Mouse (Mus musculus): ENCODE data around the gene Gabbr2. TPM values are rescaled to one million over a fixed set of nuclear protein-coding genes. Genes with fewer than 3 reads are reported as not detected.
"Not testable (repeated sequence)": the region's sequence is repeated elsewhere in the genome, so short reads cannot be mapped to it uniquely, and the experiment has no call there.

The Gabbr2 gene
- total RNA-seq, 2 experiments from 2014 or later = 0.05 TPM; not detected in 1

DNA sequence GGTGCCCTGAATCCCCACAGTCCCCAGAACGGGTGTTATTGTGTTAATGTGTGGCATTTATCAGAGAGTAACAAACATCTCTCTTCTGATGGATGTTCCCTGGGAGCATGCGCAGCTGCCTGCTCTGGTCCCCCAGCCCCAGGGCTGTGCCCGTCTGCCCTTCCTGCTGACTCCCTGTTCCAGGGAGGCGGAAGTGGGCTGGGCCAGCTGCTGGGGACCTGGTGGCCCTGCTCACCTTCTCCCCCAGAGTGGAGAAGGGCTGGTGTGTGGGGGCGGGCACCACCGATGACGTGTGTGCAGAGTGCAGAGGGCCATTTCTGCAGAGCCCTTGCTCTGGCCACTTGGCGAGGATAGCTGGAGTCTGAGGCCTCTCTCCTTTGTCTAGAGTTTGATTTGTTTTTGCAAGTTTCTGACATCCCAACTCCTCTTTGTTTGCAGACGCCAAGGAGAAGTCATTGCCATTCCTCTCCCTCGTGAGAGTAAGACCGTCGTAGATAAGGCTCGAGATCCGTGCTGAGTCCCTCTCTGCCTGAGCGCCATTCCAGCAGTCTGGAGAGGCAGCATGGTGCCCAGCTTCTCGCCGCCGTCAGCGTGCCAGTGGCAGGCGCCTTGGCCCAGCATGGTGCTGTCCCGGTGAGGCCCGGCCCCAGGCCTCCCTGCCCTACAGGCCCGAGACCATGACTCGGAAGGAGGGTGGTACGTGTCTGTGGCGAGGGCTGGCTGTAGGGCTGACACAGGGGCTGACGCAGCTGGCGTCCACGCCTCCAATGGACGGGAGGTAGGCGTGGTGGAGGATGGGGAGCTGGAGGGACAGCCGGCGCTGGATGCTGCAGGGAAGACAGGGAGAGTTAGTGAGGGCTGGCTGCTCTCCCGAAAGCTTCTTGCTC lies 327.3 kb downstream of the Gabbr2 start:
- DNase-seq (ENCODE audit: low spot score) = peak; percentile 13

DNA sequence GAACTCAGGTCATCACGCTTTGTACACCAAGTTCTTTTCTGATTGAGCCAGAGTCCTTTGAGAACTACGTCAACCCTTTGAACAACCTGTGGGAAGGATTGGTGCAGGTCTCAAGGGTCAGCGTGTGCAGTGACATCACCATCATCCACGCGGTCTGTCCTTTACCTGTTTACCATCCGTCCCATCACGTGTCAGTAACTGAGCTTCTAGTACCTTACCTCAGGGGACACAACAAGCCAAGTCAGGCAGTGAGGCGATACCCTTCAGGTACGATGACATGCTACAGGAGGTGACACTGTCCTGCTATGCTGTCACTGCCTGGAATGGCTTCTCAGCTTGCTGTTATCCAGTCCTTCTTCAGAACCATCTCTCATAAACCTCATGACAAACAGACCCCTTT lies 330.2 kb downstream of the Gabbr2 start:
- DNase-seq (ENCODE audit: low spot score) = no peak

DNA sequence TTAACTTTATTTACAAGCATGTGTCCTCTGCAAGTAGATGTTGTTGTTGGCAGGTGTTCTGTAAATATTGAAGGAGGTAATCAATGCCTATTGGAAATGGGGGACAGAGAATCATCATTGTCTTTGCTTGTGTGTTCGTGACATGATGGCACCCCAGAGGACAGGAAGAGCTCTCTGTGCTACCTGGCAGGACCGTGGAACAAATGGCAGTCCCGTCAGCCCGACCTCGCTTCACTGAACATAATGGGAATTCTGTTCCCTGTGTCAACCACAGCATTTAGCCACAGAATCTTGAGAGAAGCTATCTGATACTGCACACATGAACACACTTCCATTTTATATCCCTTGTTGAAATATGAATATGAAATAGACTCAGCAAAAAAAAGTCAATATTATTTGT lies 332.7 kb downstream of the Gabbr2 start:
- no peak for DNase-seq (ENCODE audit: low spot score)

DNA sequence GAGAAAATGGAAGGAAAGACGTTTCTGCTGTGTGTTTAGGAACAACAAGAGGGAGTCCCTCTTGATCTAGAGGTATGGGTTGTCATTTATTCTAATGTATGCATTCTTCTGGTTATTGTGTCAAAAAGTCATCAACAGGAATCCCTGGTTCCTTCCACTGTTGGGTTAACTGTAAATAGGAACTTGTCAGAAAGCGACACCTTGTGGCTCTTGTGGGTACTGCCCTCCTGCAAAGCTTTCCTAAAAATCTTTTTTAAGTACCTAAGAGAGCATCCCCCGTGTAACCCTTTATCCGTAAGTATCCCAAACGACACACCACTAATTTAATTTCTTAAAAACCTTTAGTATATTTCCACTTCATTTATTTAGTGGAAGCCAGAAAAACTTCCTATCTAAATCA lies 334.6 kb downstream of the Gabbr2 start:
- peak; percentile 63 for DNase-seq (ENCODE audit: low spot score)

DNA sequence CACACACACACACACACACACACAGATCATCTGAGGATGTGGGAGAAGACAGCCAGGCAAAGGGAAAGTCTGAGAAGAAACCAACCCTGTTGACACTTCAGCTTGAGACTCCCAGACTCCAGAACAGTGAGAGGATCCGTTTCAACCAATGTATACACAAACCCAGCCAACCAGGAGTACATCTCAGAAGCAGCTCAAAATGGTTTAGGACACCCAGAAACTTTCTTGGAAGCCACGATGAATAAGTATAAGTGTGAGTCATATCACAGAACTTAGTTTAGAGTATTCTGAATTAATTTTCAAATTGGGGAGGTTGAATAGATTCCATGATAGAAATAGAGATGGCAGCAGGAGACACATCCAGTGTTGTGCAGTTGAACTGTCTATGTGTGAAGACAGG lies 335.7 kb downstream of the Gabbr2 start:
- DNase-seq (ENCODE audit: low spot score) = no peak

DNA sequence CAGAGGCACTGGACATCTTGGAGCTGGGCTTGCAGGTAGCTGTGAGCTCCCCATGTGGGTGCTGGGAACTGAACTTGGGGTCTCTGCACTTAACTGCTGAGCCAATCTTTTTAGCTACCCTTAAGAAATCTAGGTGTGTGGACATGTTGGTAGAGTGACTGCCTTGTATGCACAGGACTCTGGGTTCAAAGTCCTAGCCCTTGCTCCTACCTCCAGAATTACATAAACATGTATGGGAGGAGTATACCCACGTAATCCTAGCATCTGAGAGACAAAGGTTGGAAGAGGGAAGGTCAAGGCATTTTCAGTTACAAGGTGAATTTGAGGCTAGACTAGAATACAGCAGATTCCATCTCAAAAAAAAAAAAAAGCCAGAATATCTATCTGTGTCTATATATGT lies 336.4 kb downstream of the Gabbr2 start:
- DNase-seq (ENCODE audit: low spot score) = no peak

DNA sequence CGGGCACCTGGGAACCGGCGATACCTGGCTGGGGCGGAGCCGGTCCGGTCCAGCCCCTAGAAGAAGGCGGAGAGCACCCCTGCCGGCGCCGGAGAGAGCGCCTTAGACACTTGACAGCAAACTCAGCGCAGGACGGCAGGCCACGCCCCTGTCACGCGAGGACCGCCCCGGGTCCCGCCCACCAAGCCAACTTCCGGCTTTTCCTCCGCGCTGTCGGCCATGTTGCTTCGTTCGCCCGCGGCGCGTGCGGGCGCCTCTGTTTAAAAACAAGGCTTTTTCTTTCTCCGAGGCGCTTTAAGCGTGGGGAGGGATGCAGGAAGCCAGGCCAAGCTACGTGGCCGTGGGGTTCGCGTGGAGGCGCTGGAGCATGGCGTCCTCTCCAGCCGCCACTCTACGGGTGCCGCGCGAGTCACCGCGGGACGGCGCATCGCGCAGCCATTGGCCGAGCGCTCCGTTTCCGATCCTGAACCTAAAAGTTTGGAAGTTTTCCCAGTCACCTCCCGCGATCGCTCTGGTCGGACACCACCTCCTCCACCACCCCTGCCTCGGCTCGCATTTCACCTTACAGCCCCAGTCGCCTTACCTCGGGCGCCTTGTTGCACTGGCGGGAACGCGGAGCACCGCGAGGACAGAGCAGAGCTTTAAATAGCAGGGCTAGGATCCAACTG lies 341.5 kb downstream of the Gabbr2 start, which contains the start of gene Tbc1d2:
Gene Tbc1d2, minus strand, starts transcription at position 124 of the 668 bp plus-strand sequence.
- peak; percentile 94 for DNase-seq (ENCODE audit: low spot score)

DNA sequence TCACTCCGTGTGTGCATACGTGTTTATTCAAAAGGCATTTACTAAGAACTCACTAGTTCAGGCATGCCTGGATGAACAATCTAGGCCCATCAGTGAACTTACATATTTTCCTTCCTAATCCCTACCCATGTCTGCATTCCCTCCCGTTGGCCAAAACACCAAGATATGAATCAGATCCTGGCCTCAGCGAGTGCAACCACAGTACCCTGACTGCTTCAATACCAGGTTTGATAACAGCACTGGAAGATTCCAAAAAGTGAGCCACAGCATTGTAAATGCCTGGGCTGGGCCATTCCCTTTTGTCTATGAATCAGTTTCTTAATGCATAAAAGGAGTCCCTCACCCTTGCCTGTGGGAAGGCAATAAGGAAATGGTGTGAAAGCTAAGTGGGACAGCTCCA lies 342.5 kb downstream of the Gabbr2 start:
- DNase-seq (ENCODE audit: low spot score) = no peak

DNA sequence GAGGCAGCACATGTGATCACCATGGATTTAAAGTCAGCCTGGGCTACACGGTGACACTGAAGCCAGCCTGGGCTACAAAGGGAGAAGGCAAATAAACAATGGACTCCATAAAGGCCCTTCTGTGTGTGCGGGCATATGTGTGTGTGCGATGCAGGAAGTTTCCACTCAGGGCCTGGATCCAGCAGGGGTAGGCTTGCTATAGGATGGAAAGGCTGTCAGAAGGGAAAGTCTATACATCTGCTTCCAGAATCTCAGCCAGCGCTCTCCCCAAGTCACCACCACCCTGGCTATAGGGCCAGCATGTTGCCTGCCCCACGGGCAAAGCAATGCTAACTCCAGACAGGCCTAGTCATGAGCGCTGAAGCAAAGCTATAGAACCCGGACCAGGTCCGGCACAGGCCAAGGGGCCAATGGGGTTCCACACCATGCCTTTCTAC lies 348.0 kb downstream of the Gabbr2 start:
- no peak for DNase-seq (ENCODE audit: low spot score)

DNA sequence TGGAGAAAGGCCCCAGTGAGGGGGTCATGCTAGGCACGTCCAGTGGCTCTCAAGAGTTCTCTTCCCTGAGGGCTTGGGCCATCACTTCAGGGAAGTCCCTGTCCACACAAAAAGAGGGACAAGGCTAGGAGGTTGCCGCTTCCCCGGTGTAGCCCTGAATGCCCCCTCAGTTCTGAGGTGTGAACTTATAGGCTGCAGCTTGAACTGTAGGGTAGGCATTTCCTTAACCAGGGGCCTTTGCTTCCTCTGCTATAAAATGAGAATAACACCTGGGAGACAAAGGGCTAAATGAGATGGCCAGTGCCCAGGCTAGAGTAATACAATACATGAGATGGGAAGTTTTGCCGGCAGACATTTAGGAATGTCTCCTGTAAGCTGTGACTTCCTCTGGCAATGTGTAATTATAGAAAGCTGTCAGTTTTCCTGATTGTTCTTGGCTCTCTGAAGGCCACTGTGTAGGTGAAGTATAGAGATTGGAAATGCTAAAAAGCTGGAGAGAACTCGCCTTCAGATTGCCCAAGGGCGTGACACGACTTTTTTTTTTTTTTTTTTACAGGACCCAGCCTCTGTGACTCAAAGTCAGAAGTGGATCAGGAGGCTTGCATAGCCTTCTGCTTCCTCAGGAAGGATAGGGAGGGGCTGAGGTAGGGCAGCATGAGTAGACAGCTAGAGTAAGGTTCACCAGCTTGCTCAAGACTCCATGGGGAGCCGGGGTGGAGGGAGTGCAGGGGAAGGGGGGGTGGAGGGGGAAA lies 348.6 kb downstream of the Gabbr2 start:
- DNase-seq (ENCODE audit: low spot score) = no peak

DNA sequence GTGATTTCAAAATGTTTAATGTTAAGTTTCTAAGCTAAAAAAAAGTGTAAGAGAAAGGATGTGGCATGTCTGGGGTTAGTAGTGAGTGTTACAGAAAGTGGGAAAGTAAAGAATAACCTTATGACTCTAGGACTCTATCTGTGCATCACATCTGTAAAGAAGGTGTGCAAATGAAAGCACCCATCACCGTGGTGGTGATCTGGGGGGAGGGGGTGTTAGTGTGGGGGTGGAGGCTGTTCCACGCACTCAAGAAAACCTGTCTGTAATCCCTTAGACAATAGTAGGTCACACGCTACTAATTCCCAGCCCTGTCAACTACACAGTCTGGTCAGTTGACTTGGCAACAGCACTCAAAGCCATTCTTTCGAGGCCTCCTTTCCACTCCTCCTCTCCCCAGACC lies 350.4 kb downstream of the Gabbr2 start:
- no peak for DNase-seq (ENCODE audit: low spot score)

DNA sequence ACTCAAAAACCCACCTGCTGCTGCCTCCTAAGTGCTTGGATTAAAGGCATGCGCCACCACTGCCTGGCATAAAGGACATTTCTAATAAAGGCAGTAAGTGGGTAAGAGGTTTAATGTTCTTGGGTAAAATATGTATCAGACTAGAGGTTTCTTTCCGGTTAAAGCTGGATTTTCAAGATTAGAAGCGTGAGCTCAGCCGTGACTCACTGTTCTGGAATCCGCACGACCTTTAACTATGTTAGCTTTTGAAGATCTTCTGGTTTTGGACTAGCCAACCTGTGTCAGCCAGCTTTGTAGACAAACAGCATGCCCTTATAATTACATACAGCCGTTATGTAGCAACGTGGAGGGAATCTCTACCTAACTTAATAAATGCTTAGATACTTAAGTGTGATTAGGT lies 351.8 kb downstream of the Gabbr2 start:
- no peak for DNase-seq (ENCODE audit: low spot score)

DNA sequence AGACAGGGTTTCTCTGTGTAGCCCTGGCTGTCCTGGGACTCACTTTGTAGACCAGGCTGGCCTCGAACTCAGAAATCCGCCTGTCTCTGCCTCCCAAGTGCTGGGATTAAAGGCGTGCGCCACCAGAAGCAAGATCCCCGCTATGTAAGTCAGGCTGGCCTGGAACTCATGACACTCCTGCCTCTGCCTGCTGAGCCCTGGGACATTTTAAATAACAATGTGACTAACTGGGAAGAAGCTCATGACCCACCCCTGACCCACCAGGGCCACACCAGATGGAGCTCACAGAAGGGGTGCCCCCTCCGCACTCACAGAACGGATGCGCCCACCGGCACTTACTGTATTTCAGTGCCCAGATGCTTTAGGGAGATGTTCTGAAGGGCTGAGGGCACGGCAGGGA lies 354.4 kb downstream of the Gabbr2 start:
- not testable (repeated sequence) for DNase-seq (ENCODE audit: low spot score)

DNA sequence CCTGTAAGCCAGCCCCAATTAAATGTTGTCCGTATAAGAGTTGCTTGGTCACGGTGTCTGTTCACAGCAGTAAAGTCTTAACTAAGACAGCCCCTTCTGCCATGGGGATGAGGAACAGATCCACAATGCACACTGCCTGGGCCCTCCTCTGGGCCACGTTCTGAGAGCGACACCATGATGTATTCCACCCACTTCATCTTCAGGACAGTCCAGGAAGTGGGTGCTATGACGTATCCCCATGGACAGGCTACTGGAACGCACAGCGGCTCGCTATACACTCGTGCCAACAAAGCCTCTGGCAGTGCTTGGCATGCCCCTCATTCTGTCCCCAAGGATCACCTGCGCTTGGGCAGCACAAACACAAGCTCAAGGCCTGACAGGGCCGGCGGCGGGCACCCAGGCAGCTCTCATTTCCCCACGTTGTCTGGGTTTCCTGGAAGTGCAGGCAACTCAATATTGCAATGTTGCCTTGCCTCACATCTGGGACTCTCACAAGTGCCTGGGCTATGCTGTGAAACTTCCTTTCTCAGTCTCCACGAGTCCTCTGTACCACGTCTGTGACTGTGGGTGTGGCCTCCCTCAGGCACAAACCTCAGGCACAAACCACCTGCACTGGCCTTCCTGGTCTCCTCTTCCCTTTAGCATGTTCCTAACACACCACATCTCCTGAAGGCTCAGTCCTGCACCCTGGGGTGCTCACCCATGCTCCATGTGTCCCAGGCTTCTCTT lies 355.8 kb downstream of the Gabbr2 start:
- DNase-seq (ENCODE audit: low spot score) = no peak

DNA sequence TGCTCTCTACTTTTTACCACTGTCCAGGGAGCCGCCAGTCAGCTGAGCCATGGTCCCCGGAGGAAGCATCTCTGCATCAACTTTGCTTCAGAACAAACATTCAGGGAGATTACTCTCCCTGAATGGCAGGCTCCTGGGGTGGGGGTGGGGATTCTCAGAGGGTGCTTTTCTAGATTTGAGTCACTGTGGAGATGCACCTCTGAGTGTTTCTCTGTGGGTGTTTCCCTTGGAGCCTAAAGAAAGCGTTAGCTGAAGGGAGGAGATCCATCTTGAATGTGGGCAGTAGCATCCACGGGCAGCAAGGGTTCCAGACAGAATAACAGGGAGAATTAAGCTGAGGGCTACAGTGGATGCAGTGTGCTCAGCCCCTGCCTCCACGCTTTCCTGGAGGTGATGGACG lies 356.8 kb downstream of the Gabbr2 start:
- DNase-seq (ENCODE audit: low spot score) = no peak

DNA sequence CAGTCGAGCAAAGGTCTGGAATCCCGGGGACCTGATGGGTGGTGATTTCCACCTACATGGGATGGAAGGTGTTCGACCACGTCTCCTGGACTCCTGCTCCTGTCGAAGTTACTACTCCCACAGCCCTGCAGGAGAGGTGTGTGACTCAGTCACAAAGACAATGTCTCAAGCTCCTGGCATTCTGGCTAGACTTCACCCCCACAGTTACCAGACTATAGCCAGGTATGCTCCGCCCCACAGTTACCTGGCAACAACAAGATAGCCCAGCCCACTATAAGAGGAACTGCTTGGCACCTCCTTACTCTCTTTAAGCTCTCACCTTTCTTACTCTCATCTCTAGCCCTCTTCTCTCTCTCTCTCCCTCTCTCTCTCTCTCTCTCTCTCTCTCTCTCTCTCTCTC lies 358.1 kb downstream of the Gabbr2 start:
- not testable (repeated sequence) for DNase-seq (ENCODE audit: low spot score)

DNA sequence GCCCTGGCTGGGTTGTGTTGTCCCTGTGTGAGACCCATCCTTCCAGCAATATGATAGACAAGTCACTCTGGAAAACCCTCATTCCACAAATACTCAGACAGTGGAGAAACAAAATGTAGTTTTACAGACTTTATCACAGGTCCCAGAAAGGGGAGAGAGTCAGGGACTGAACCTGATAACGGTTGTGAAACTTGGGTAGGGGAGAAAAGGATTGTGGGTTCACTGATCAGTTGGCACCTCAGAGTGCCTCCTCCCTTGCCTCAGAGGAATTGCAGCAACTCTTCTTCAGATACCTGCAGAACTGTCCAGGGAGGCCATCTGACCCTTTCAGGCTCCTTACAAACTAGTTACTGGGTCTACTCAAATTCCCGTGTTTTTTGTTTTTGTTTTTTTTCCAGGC lies 359.2 kb downstream of the Gabbr2 start:
- DNase-seq (ENCODE audit: low spot score) = no peak

DNA sequence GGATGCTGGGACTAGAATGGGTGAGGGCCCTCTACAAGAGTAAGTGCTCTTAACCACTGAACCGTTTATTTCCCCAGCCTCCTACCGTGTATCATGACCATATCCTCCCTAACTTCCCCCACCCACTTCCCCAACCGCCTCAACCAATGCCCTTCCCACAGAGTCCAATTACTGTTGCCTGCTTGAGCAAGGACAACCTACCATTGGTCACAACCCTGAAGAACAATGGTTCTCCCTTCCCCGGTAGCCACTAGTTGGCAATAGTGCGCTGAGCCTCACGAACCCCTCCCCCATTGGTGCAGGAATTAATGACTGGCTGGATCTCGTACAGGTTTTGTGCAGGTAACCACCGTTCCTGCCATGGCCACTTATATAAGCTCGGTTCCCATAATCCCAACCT lies 361.3 kb downstream of the Gabbr2 start:
- DNase-seq (ENCODE audit: low spot score) = no peak

DNA sequence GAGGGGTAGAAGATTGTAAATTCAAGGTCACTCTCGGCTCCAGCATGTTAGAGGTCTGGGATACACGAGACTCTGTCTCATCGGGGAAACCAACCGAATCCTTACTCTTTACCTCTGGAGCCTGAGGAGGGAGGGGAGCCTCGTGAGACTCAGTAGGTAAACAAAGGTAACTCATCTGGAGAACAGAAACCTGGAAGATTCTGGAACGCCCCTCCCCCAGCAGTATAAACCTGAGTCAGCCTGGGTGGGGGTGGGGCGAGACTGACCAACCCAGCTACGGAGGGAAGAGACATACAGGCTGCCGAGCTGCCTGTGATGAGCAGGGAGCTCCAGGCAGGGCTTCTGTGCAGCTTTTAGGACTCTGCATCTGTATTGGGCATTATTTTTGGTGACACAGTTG lies 362.8 kb downstream of the Gabbr2 start:
- no peak for DNase-seq (ENCODE audit: low spot score)

DNA sequence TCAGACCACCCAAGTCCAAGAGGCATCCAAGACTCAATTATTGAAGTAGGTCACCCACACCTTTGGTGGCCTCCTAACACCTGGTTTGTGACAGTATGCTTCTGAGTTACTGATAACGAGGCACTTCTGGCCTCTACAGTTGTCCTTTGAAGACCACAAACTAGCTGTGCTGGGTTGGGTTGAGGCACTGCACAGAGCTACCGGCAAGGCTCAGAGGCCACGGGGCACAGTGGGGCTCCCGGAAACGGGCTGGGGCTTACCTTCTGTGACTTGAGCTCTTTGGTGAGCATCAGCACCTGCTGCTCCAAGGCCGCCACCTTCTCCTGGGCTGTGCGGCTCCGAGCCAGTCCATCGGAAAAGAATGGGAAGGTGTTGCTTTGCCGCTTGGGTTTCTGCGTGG lies 363.6 kb downstream of the Gabbr2 start:
- DNase-seq (ENCODE audit: low spot score) = no peak

DNA sequence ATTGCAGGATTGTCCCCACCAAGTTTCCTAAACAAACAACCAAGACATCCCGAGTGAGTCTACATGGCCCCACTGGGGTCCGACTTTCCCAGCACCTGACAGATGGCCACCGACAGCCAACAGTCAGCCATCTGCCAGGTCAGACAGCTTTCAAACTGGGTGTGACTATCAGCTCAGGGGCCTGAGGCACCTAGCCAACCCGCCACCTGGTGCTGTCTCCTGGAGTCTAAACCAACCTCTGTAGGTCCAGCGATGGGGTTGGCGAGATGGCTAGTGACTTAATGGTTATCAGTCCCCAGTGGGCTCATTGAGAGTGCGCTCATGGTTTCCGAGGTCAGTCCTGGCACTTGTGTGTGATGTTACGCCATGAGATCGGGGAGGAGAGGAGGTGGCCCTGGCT lies 366.6 kb downstream of the Gabbr2 start:
- no peak for DNase-seq (ENCODE audit: low spot score)

Measured in gastrocnemius, adult 18-20 months (tissue).